Mouse (Mus musculus) adrenal gland, postnatal 14 days (tissue): ENCODE data around the gene Palm. TPM values are rescaled to one million over a fixed set of nuclear protein-coding genes. Genes with fewer than 3 reads are reported as not detected.
A peak's percentile ranks its signal among the peaks of the same experiment; 100 is the strongest.

Experiments used
- DNase-seq: peaks from one replicate; pipeline ENCODE4 v3.0.0; 2021; ENCODE audit warnings: mixed read lengths
- total RNA-seq: library from RNA; stranded (reverse); gene quantifications from 2 replicates; pipeline ENCODE4 v1.2.3, GENCODE M21; 2021

The Palm gene
- total RNA-seq, 1 experiment from 2014 or later = 77.9 TPM

DNA sequence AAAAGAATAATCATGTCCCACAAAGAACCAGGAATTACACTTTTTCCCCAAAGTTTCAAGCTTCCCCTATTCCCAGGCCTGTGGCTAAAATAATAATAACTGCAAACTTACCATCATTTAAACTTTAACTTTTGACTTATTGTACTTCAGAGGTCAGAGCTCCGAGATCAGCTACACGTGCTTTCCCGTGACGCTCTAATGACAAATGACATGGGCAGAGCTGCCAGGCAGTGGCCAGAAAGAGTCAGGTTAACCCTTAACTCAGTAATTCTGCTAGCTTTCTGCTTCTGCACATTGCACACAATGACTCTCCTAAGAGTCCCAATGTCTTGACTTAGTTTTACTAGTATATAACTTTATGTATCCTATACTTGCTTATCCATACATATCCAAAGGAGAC lies 24.0 kb upstream of the Palm start:
- no peak for DNase-seq

DNA sequence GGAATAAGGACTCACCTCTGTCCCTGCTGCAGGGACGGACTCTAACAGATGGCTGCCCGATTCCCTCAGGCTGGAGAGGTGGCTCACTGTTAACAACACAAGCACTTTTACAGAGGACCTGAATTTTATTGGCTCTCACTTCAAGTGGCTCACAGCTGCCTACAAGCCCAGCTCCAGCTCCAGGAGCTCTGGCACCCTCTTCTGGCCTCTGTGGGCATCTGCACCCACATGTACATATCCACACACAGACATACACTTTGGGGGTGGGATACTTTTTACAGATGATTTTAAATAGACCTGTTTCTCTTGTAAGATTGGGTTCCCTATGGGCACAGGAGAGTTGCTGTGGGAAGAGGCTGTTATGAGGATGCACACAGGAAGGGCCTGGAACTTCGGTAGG lies 21.1 kb upstream of the Palm start:
- DNase-seq = no peak

DNA sequence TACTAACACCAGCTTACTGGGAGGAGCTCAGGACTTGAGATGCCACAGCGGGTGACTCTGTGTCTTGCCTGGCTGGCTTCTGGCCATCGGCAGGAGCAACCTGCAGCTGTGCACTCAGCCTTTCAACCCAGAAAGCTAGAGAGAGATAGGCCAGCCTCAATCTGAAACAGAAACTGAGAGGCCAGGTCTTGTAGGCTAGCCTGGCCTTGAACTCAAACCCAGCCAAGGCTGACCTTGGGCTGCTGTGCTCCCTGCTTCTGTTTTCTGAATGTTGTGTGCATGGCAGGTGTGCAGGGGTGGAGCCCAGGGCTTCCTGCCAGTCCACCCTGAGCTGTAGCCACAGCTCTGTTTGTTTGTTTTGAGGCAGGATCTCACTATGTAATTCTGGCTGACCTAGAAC lies 20.2 kb upstream of the Palm start:
- no peak for DNase-seq

DNA sequence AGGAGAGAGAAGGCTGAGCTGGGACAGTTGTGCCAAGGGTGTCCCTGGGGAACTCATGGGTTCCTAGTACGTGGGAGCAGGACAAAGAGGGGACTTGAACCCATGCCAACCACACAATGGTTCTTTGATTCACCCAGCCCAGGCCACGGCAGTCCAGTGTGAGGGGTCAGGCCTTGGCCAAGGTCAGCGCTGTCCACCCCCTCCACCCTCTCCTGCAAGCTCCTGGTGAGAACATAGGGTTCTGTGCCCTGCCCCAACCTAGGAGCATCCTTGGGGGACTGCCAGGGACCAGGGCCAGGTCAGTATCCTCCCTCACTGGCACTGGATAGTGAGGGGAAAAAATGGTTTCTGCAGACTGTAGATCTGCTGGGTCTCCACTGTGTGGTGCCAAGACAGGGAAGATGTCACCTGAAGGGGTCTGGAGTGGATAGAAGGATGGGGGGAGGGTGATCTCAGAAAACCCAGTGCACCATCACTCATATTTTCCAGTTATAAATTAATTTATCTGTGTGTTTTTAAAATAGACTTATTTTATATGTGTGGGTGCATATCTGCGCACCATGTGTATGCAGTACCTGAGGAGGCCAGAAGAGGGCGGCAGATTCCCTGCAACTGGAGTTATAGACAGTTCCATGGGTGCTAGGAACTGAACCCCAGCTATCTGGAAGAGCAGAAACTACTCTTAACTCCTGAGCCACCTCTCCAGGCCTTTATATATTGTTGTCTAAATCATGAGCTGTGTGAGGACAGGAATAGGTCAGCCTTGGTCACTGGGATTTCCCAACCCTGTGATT lies 18.7 kb upstream of the Palm start:
- DNase-seq = no peak

DNA sequence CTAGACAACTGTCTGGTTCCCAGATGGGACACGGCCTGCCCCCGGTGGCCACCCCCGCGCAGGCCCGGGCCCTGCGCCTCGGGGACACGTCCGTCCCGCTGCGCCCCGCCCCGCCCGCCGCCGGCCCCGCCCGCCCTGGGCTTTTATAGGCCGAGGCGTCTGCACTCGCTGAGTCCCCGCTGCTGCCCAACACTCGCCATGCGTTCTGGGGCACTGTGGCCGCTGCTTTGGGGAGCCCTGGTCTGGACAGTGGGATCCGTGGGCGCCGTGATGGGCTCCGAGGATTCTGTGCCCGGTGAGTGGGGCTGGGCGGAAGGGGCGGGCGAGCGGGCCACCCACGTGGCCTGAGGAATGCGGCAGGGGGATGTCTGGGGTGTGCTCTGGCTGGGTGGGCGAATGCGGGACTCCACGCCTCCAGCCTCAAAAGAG lies 16.3 kb upstream of the Palm start, which contains the start of gene Fstl3:
Gene Fstl3 (plus strand): TSS at position 170 of the 429 bp plus-strand sequence.
- peak; percentile 60 for DNase-seq

DNA sequence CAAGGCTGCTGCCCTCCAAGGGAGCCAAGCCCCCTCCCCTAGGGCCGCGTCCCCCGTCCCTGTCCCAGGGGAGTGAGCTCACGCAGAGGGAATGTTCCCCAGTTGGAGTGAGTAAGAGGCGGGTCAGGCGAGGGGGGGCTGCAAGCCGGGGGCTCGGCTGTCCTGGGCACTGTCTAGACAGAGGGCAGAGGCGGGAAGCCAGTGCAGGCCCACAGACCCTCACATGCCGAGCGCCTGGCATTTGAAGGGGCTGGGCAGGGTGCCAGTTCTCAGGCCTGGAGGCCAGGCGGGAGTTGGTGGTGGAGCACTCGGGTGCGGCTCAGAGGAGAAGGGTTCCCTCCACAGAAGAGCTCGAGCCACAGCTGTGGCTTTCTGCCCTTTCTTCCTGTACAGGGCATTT lies 15.4 kb upstream of the Palm start:
- peak; percentile 74 for DNase-seq

DNA sequence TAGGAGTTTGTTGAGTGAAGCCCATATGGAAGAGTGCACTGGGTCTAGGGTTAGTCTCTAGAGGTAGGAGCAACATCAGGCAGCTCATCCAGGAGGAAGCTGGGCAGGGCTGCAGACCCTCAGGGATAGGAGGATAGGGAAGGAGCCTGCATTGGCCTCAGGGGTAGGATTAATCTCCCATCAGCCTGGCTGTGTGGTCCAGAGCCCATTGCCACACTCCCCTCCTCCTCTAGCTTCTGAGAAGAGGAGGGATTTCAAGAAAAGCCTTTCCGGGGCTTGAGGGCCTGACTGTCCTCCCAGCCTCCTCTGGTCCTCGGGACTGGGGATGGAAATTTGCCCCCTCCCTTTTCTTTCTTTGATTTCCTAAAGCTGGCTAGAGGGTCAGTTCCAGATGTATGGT lies 14.2 kb upstream of the Palm start:
- DNase-seq = no peak

DNA sequence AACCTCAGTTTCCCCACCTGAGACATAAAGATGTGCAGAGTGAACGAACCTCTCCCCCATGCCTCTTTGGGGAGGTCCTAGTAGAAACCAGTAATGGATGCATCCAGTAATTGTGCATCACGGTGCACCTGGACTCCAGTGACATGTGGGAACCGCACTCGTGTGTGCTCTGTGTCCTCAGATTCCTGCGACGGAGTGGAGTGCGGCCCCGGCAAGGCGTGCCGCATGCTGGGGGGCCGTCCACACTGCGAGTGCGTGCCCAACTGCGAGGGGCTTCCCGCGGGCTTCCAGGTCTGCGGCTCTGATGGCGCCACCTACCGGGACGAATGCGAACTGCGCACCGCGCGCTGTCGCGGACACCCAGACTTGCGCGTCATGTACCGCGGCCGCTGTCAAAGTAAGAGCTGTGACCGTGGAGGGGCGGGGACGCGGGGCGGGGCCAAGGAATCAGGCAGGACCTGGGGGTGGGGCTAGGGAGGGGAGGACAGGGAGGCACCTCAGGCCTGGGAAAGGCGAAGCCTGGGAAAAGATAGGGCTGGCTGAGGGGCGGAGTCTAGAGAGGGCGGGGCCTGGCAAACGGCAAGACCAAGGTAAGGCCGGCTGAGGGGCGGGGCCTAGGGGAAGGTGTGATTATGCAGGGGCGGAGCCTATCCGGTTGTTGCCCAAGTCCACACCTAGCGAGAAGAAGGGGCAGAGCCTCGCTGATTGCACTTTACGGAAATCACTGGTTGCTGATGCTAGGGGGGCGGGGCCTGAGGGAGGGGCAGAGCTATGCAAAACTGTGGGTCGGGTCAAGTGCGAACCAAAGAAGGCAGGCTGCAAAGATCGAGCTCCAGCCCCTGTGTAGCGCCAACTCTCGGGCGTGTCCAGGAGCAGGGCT lies 13.3 kb upstream of the Palm start:
- DNase-seq = peak; percentile 98

DNA sequence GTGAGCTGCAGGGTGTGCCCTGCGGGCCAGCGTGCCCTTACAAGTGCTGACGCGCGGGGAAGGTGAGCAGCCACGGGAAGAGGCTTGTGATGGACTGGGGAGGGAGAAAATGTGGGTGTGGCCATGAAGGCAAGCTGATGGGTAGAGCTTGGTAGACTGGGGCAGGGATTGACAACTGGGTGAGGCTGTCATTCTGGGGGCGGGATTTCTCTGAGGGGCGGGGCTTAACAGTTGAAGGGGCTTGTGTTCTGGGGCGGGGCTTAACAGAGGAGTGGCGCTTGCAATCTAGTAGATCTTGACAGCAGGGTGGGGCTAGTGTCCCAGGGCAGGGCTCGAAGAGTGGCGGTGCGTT lies 12.7 kb upstream of the Palm start:
- DNase-seq = peak; percentile 76

DNA sequence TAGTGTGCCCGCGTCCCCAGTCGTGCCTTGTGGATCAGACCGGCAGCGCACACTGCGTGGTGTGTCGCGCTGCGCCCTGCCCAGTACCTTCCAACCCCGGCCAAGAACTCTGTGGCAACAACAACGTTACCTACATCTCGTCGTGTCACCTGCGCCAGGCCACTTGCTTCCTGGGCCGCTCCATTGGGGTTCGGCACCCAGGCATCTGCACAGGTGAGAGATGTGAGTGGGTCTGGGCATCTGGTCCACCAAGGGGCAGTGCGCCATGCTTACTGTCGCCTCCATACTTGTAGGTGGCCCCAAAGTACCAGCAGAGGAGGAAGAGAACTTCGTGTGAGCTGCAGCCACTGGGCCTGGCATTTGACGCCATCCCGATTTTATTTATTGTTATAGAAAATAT lies 12.2 kb upstream of the Palm start:
- DNase-seq = no peak

DNA sequence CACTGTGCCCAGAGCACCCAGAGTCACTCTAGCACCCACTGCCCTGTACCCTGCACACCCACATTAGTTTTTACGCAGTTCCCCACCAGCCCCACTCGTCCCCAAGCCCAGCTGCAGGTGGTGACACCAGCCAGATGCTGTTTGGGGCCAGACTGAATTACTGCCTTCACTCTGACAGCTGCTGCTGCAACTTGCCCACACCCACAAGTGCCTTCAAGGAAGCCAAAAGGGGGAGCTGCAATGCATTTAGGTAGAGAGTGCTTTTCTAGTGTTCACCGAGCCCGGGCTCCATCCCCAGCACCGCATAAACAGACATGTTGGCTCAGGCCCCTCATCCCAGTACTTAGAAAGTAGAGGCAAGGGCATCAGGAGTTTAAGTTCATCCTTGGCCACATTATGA lies 11.4 kb upstream of the Palm start:
- no peak for DNase-seq

DNA sequence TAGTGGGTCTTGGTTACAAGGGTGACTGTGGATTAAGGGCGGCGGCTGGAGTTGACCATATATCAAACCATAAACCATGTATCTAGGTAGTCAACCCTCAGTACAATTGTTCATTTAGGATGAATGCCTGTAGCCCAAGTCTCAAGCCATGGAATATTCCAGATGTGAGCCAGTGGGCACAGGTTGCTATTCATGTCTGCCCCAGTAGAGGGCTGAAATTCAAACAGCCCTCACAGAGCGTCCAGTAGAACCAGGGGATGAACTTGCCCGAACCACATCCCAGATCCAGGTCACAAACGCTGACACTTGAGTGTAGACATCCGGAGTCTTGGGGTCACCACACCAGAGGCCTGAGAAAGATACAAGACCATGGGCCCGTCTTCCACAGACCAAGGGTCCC lies 10.3 kb upstream of the Palm start:
- DNase-seq = no peak

DNA sequence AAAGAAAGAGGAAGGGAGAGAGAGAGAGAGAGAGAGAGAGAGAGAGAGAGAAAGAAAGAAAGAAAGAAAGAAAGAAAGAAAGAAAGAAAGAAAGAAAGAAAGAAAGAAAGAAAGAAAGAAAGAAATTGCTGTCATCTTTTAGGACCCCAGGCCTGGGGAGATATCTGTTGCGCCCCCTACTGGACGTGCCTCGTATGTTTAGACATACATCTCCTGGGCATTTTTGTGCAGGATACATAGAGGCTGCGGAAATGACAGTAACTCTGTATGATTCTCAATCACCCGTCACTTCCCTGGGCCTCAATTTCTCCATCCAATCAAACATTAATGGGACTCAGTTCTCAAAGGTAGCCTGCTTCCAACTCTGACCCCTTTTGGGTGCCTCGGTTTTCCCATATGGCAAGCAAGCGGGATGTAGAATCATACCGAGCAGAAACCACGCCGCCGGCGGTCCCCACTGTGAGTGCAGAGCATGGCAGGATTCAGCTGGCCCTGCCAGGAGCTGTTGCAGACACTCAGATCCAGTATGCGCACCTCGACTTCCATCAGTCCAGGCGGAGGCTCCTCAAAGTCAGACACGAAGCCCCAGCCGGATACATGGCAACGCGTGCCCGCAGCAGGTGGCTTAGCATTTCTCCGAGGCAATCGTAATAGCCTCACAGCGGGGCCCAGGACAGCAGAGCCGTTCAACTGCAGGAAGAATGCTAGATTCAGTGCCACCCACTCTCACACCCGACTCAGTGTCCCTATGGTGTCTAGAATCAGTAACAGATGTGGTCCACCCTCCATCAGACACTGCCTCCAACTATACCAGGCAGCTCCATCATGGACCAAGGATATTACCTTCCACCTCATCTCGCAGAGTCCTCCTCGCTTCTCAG lies 9.2 kb upstream of the Palm start:
- peak; percentile 65 for DNase-seq

DNA sequence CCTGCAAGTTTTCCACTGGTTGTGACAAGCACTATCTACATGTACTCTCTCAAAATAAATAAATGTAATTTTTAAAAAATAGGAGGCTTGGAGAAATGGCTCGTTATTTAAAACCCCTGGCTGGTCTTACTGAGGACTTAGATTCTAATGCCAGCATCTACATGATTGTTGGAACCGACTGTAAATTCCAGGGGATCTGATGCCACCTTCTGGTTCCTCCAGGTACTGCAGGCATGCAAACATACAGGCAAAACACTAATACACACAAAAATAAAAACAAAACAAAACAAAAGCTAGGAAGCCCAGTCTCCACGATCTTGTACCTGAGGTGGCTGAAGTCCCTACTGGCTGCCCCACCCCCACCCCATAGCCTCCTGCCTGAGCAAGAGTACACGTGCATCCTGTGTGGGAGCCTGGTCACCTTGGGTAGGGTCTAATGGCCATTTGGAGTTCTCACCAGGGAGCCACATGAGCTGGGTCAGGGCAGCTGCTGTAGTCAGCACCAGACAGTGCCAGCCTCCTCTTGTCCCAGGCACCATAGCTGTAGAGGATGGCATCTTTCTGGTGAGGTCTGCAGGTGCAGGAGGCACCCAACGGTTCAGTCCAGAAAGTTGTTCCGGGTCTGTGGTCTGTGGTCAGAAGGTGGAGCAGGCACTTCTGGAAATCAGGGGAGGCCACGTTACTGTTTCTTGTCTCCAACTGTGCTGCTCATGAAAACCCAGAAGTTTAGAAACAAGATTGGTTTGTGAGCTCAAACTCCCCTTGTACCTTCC lies 4.8 kb upstream of the Palm start:
- peak; percentile 83 for DNase-seq

DNA sequence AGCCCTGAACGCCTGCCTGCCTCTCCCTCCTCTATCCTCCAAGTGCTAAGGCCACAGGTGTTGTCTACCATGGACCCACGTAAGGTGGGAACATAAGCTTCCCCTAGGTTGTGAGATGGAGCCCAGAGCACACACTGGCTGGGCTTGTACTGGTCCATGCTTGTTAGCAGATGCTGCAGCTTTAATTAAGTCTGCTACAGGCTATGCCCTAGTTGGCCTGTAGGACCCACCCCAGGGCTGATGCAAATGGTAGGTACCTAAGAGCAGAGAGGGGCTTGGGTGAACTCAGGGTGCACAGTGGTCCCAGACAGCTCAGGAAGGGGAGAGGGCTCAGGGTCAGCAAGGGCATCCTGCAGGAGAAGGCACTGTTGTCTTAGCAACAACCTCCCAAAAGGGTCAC lies 3.8 kb upstream of the Palm start:
- DNase-seq = no peak

DNA sequence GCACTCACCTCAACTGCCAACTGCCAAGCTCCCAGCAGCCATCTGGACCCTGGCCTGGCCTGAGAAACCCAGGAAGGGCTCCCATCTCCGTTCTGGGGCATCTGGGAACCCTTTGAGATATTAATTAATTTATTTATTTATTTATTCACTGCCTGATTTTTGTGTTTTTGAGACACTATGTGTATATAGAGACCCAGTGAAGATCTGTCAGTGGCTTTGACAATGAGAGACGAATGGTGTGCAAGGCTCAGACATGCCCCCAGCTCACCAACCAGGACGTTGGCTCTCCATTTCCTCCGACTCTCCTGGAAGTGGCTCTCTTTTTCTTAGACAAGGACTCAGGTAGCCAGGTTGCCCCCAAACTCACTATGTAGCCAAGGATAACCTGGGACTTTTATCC lies 2.5 kb upstream of the Palm start, which contains the start of gene Prss57:
Gene Prss57 (minus strand): TSS at position 101 of the 400 bp plus-strand sequence.
- DNase-seq = no peak

DNA sequence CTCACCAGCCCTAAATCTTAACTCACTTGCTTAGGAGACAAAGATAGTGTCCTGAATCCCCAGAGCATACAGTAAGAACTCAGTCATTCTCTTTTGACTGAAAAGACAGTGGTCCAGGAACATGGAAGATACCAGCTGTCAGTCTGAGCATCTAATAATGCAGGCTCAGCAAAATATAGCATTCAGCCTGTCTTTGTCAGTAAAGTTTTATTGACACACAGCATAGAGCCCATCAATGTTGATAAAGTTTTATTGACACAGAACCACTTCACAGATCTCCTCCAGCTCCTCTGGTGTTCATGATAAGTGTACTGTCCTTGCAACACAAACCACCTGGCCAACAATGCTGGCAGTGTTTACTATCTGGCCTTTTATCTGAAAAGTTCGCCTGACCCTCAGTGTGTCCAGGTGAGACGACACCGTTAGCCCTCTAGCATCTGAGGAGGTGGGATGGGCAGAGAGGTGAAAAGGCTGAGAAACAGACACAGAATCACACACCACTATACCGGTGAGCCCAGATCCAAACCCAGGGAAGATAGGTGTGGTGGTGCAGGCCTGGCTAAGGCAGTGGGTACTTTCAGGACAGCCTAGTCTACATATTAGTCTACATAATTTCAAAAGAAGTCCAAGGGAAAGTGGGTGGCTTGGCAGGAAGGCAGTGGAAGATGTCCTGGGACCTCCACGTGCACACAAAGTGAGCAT lies 882 bp upstream of the Palm start:
- no peak for DNase-seq

DNA sequence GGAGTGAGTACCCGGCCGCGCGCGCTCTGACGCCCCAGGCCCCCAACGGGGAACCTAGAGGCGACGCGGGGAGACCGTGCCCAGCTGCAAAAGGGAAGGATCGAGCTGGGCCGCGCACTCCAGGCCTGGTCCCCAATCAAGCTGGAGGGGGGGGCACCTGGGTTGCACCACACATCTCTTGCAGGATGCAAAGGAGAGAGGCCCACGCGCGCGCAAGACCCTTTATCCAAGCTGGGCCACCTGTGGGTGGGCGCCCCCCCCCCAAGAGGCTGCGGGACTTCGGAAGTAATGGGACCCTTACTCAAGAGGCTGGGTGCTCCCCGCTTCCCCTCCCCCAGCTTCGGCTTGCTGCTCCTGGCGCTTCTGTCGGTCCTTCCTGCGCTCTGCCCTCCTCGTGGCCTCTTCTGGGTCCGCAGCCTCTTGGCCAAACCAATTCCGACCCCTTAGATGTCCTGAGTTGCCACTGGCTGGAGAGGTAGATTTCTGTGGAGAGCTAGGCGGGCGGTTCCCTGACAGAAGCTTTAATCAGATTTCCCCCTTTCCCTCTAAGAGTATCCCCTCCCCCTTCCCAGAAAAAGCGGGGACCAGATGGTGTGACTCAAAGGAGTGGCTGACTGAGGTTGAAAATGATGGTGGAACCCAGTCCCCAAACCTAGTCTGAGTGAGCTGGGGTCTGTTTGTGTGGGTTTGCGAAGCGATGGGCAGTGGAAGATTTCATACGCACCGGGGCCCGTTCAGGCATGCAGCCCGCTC lies 542 bp downstream of the Palm start:
- no peak for DNase-seq

DNA sequence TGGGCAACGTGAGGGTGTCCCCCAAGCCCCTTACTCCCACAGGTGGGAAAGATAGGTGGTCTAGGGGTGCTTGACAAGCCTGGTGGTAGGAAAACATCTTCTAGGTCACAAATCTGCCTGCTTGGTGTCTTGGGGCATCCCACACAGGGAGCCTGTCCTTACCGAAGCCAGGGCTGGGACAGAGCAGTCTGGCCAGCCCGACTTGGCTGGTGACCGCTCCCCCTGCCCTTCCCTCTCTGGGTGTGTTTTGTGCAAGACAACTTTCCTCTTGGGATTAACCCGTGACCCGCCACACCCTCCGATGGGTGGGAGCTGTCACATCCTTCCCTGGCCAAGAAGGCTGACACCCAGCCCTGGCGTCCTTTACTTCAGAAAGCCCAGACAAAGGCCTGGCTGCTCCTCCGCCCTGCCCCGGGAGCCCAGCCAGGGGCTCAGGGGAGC lies 1.1 kb downstream of the Palm start:
- DNase-seq = peak; percentile 77

DNA sequence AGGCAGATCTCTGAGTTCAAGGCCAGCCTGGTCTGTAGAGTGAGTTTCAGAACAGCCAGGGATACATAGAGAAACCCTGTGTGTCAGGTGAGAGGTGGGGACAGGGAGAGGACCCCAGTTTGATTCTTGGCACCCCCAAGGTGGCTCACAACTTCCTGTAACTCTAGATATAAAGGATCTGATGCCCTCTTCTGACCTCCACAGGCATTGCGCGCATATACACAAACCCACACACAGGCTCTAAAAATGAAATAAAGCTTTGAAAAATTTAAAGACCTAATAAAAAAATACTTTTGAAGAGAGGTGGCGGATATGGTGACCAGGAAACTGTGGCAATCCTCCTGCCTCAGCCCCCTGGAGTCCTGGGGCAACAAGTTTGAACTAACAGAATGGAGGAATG lies 2.5 kb downstream of the Palm start:
- no peak for DNase-seq
